Mouse (Mus musculus) gastrocnemius, adult 2 months (tissue): ENCODE measurements around the gene Cd3d. TPM values are rescaled to one million over a fixed set of nuclear protein-coding genes. Genes with fewer than 3 reads are reported as not detected.

Experiments
- DNase-seq: peaks from one replicate; pipeline ENCODE4 v3.0.0; 2022
- H3K27ac ChIP-seq: fragments of 200-600 bp; 2 replicates; pipeline ENCODE4 v1.8.1; 2022; ENCODE audit warnings: mild to moderate bottlenecking
- H3K4me3 ChIP-seq: fragments of 200-600 bp; 2 replicates; pipeline ENCODE4 v1.8.1; 2022; ENCODE audit warnings: mild to moderate bottlenecking, moderate library complexity
- CTCF ChIP-seq: fragments of 200-600 bp; IDR thresholded peaks from 2 replicates; pipeline ENCODE4 v1.8.1; 2022; ENCODE audit warnings: antibody characterized with exemption, mild to moderate bottlenecking, moderate library complexity
- intact Hi-C: fragments of 180-260 bp; cut with DNase I; formaldehyde crosslinking; loops from one replicate; pipeline ENCODE4 v1.15.1; 2025
- total RNA-seq, 2 experiments: library from RNA; stranded (reverse); gene quantifications; 2 replicates each; pipeline ENCODE4 v1.2.3; 2021

Gene Cd3d
- total RNA-seq, 2 experiments from 2014 or later: not detected

DNA sequence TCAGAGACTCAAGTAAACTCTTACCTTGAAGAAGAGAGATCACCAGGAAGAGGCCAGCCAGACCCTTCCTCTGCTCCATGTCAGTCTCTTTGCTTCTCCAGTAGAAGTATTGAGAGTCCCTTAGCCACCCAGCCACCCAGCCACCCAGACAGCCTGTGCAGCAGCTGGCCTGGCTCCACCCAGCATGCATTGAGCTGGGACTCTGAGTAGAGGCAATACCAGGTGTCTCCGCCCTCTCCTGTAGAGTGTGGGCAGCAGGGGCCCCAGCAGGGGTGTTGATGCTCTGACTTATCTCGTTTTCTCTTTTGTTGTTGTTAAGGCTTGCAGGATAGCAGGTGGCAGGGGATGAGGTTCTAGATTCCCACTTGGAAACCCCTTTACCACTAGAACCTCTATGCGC lies 1.3 kb upstream of the Cd3d start, which contains the start of gene Cd3g:
Cd3g (minus strand) TSS at position 190 of the 400 bp plus-strand sequence.
- TF ChIP-seq CTCF: no peak
- no peak within 1 kb of the TSS for H3K27ac ChIP-seq
- intact Hi-C loops: no loop called here
- DNase-seq: no peak
- no peak within 1 kb of the TSS for H3K4me3 ChIP-seq

DNA sequence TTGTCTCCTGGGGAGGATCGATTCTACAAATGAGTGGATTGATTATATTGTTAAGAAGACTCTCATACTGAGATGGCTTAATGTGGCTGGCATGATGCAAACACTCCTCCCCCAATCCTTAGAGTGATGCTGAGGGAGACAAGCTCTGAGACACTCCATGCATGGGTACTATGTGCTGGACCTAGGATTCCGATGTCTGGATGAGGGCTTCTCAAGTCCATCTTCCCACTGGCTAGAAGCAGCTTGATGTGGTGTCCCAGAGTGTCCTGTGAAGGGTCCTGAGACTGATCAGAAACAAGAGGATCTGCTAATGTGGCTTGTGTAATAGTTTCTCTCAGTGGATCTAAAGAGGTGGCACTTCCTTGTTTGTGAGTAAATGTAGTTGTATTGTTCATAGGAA lies 482 bp upstream of the Cd3d start:
- no peak for DNase-seq
- intact Hi-C loops: no loop called here
- Histone ChIP-seq H3K27ac (no peak overlapping the region), H3K4me3 (no peak overlapping the region)
- no peak for TF ChIP-seq CTCF

DNA sequence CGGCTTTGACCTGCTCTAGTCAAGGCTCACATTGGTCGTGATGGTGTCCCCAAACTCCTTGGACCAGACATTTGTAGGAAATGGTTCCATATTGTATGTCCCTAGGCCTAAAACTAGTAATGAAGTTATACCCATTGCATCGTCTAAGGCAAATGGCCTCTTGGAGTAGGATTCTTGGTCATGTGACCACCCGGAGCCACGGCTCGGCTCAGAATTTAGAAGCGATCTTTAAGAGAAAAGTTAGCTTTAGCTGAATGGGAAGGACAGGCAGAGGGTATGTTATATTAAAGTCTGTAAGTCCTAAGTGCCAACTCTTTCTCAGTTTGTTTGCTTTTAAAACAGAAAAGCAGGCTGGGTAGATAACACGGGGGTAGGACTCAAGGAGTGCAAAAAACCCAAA lies 495 bp downstream of the Cd3d start:
- DNase-seq: no peak
- no peak overlapping the region for H3K4me3 ChIP-seq
- TF ChIP-seq CTCF: no peak
- intact Hi-C loops: no loop called here
- H3K27ac ChIP-seq: no peak overlapping the region

DNA sequence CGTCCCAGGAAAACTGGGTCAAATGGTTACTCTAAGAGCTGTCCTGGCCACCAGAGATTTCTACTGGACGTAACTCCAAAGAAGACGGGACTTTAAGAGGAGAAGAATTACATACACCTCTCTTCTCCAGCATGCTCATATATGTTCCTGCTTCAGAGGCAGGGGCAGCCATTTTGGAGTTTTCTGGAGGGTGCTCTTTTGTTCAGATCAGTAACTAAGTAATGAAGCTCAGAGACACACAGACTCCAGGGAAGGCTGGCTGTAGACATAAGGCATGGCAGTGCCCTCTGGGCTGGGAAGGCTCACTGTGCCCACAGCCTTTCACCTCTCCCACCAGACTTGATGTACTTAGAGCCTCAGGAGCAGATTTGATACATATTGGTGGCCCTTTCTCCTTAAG lies 945 bp downstream of the Cd3d start:
- no peak for DNase-seq
- TF ChIP-seq CTCF: no peak
- intact Hi-C loops: no loop called here
- Histone ChIP-seq H3K27ac (no peak overlapping the region), H3K4me3 (no peak overlapping the region)

DNA sequence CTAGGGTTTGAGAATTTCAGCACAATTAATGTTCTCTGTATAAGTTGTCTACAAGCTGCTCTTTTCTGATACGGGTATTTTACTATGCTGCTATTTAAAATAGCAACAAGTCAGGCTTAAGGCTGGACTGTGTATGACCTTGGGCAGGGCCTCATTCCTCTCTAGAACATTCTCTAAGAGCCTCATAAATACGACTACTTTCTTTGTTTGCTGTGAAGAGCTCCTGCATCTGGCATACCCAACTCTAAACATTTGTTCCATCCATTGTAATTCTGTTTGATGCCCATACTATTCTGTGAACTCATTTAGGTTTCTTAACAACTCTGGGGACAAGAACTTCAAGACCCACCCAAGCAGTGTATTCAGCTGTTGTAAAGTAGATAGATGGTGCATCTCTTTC lies 1.4 kb downstream of the Cd3d start:
- intact Hi-C loops: no loop called here
- no peak overlapping the region for H3K27ac ChIP-seq
- no peak for TF ChIP-seq CTCF
- no peak for DNase-seq
- no peak overlapping the region for H3K4me3 ChIP-seq

DNA sequence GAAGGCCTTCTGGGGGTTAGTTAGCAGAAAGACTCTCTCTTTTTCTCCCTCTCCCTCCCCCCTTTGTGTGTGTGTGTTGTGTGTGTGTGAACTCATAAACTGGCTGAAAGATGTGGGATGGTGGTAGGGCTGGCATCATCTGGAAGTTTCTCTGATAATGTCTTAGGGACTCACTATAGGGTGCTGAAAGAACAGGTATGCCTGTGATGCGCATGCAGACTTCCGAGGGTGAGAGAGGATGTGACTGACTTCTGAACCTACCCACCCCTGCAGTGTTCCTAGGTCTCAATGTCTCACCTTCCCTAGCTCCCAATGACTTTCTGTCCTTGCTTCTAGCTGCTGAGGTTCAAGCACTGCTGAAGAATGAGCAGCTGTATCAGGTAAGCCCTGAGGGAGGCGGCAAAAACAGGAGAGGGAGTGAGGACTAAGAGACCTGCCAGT lies 4.2 kb downstream of the Cd3d start:
- H3K4me3 ChIP-seq: no peak overlapping the region

DNA sequence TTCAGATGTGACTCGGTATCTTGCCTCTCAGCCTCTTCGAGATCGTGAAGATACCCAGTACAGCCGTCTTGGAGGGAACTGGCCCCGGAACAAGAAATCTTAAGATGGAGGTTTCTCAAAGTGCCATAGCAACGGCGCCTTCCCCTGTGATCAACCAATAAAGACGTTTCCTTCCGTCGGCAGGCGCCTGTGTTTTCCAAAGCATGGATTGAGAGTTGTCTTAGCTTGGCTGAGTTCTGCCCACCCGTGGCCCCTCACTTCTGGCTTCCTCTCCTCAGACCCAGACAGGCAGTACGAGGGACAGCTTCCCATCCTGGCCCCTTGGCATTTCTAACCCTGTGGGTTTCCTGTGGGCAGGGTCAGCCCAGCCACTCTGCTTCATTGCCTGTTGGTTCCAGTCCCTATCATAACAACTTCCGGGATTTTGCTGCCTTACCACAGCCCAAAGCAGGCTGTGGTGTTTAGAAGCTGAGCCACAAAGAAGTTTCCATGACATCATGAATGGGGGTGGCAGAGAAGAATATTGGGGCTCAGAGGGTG lies 4.7 kb downstream of the Cd3d start:
- DNase-seq: no peak
- H3K27ac ChIP-seq: no peak overlapping the region
- H3K4me3 ChIP-seq: no peak overlapping the region
- TF ChIP-seq CTCF: no peak
- intact Hi-C loops: no loop called here

More for the DNA sequence above, 4.2 kb downstream of the Cd3d start:
- no peak overlapping the region for H3K27ac ChIP-seq
- TF ChIP-seq CTCF: no peak
- intact Hi-C loops: no loop called here
- no peak for DNase-seq

DNA sequence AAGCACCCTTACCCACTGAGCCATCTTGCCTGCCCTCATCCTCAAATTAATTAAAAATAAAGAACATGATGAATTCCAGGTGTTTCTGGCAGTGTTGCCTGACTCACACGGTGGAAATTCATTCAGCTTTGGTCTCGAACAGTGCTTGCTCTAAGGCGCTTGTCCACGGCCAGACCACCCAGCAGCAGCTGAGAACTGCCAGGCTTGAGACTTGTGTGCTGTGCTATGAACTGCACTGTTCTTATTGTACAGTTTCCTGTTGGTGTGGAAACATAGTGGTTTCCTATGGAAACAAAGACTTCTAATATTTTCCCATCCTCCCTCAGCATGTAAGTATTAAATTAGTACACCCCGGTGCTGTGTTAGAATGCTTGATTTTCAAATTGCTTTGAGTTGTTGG lies 5.4 kb downstream of the Cd3d start:
- intact Hi-C loops: no loop called here
- Histone ChIP-seq H3K27ac (no peak overlapping the region), H3K4me3 (no peak overlapping the region)
- DNase-seq: no peak
- no peak for TF ChIP-seq CTCF

DNA sequence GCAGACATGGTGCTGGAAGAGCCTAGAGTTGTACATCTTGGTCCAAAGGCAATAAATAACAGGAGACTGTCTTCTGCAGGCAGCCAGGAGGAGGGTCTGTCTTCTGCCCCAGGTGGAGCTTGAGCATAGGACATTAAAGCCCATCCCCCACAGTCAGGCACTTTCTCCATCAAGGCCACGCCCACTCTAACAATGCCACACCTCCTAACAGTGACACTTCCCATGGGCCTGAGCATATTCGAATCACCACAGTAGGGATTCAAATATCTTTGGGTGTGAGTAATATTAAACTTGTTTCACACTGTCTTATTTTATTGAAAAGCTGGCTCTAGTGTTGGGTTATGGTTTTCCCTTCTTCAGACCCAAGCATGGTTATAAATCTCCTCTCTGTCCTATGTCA lies 10.2 kb downstream of the Cd3d start:
- no peak for TF ChIP-seq CTCF
- Histone ChIP-seq H3K4me3 (no peak overlapping the region), H3K27ac (no peak overlapping the region)
- no peak for DNase-seq
- intact Hi-C loops: no loop called here

DNA sequence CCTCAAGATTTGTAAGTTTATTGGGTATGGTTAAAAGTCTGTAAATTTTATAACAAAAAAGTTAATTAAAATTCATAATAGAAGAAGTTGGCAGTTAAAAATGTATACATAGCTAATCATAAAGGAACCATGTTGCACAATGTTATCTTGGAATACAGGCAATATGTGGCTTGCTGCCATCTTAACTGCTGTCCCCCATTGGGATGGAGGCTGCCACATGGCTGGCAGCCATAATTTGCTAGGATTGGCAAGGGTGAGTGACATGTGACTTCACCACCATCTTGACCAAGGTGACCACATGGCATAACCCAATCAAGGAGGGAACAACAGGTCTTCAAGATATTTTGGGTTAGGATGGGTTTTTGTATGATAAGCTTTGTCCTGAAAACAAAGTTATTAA lies 10.7 kb downstream of the Cd3d start:
- no peak overlapping the region for H3K27ac ChIP-seq
- DNase-seq: no peak
- no peak for TF ChIP-seq CTCF
- intact Hi-C loops: no loop called here
- H3K4me3 ChIP-seq: no peak overlapping the region

DNA sequence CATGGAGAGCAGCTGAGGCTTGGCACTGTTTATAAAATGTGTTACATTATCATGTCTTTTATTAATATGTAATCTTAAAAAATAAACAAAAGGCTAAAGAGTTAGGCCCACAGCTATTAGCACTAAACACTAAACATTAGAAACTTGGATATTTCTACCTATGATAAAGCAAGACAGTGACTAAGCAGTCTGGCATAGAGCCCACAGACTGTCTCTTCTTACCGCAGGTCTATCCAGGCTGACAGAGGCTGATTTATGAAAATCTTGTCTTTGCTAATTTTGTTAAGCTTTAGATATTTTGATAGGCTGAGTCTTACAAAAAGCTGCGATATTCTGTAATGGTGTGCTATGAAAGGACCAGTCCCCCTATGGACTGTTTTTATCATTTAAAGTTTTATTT lies 11.7 kb downstream of the Cd3d start:
- no peak for DNase-seq
- H3K27ac ChIP-seq: no peak overlapping the region
- intact Hi-C loops: no loop called here
- no peak for TF ChIP-seq CTCF
- H3K4me3 ChIP-seq: no peak overlapping the region

DNA sequence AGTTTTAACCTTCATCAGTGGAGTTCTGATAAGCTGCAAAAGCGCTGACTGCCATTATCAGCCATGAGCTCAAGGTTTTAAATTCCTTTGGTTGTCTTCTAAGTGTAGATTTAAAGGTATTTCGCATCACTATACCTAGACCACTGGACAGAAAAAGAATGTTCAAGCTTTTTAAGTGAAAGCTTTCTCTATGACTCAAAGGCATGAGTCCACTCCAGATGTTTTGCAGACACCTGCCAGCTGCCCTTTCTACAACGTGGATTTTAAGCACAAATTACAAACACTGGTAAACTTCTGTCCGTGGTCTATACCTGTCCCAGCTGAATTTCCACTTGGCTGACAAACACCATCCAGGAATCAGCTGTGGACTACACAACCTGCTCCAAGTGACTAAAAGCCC lies 13.4 kb downstream of the Cd3d start:
- intact Hi-C loops: no loop called here
- no peak for DNase-seq
- H3K27ac ChIP-seq: no peak overlapping the region
- no peak for TF ChIP-seq CTCF
- no peak overlapping the region for H3K4me3 ChIP-seq

DNA sequence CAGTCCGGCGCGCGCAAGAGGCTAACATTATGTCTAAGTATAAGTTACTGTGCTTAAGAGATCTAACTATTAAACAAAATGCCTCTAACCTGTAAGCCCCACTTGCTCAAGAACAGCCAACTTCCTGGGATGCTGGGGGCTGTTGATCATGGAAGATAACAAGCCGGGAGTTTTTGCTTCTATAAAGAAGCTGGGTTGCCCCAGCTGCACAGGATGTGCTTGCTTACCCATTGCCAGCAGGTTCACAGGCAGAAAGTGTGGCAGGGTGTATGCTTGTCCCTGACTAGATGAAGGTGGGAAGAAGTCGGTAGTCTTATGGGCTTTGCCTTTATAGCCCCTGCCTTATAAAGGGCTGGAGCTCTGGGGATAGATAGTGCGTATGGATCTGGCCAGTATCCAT lies 15.0 kb downstream of the Cd3d start:
- Histone ChIP-seq H3K27ac (no peak overlapping the region), H3K4me3 (no peak overlapping the region)
- no peak for DNase-seq
- no peak for TF ChIP-seq CTCF
- intact Hi-C loops: no loop called here

DNA sequence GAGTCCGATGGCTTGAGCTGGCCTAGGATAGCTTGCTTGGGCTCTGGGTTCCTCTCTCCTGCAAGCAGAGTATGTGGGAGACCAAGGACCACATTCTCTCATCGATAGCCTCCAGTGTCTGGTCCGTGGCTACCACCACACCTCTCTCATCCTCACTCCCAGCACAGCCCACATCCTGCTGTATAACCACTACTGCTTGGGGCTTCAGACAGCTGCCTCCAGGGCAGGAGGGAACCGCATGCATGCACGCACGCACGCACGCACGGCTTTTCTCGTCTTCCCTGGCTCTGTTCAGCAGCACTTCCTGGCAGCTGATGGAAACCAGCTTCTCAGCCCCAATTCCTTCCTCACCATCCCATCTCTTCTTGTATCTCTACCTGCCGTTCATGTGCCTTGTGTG lies 16.6 kb downstream of the Cd3d start:
- intact Hi-C loops: no loop called here
- DNase-seq: no peak
- no peak for TF ChIP-seq CTCF
- Histone ChIP-seq H3K27ac (no peak overlapping the region), H3K4me3 (no peak overlapping the region)
